Mouse (Mus musculus): ENCODE data around the gene Kat7. TPM values are rescaled to one million over a fixed set of nuclear protein-coding genes. Genes with fewer than 3 reads are reported as not detected.

Gene Kat7
- 60.0 and 62.7 TPM in 2 replicates for polyA plus RNA-seq (2015; fragmentation: Nextera tagmentation; extraction: Ambion mirVana)

- peak; percentile 96 for ATAC-seq (ENCODE audit: insufficient number of reproducible peaks, low FRiP score, low TSS enrichment, low read depth)
Measured at GRCm38 (mm10) chr11:95310007-95310647, at the start of gene Kat7. Kat7 (minus strand) TSS chr11:95310246.

DNA sequence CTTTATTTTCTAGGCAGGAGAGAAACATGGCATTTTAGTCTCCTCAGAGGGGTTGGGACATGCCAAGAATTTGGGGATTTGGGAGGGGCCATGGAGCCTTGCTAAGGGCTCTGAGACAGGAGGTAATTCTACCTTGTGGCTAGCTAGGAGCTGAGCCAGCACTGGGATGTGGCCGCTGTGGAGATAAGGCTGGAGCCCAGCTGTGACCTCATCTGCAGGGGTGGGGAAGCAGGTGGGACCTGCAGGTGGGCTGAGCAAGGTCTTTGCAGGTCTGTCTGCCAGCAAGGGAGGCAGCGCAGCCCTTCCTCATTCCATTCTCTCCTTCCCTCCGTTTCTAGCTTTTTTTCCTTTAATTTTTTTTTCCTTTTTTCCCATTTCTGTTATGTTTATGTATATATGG is 48.2 kb upstream of the Kat7 start:
- no peak overlapping the region for H3K27ac ChIP-seq
- 41% methylated on average over 3 of the region's 3 CpGs for WGBS
- no peaks in the 10 kb centered on the region for H3K27me3 ChIP-seq
- no peak overlapping the region for H3K4me3 ChIP-seq
- no peak overlapping the region for H3K9ac ChIP-seq
- peaks cover 7% of the 10 kb centered on the region; the same call in 1 of the 2 replicates for H3K36me3 ChIP-seq
- no peaks in the 10 kb centered on the region for H3K9me3 ChIP-seq
- ATAC-seq (ENCODE audit: insufficient number of reproducible peaks, low FRiP score, low TSS enrichment, low read depth), result no peak
- peaks cover 32% of the 10 kb centered on the region for H3K4me1 ChIP-seq
- H3K4me2 ChIP-seq, result no peak overlapping the region

More at GRCm38 (mm10) chr11:95310007-95310647, at the start of gene Kat7:
- H3K27ac ChIP-seq, result peak within 1 kb of the TSS; percentile 98
- no peaks in the 10 kb centered on the region for H3K27me3 ChIP-seq
- peaks cover 24% of the 10 kb centered on the region for H3K4me1 ChIP-seq
- peak within 1 kb of the TSS; percentile 61 for H3K4me2 ChIP-seq
- peak within 1 kb of the TSS; percentile 99 for H3K4me3 ChIP-seq
- under 1% methylated on average over 42 of the region's 42 CpGs for WGBS
- H3K9me3 ChIP-seq, result no peaks in the 10 kb centered on the region
- H3K36me3 ChIP-seq, result peaks cover 14% of the 10 kb centered on the region
- peak within 1 kb of the TSS; percentile 99 for H3K9ac ChIP-seq

DNA sequence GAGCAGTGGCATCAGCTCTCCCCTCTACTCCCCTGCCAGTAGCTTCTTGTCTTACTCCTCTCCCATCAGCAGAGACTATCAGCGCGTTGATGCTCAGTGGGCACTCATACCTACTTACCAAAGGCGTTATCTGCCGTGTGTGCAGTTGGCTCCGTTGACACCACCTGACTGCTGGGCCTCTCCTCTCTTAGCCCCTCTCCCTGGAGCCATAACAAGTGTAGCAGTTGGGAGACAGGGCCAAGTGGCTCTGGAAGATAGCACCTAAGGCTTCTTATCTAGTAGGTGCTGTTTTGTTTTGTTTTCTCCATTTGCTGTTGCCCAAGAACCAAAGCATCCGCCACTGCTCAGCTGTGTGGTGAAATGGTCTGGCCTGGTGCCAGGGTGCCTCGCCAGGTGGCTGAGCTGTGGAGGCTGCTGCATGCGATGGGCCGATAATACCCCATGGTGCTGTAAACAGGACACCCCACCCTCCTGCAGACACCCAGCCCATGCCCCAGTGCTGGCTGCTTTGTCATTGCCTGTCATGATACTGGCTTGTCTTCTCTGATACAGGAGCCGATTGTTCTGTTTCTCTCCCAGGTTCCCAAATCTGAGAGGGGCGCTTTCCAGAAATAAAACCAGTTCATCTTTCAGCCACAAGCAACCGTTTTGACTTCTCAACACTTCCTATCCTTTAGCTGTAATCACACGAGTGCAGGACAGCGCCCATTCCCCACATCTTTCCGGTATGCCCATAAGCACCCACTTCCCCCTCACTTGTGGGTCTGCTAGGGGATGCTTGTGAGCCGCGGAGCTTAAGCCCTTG is 46.6 kb upstream of the Kat7 start:
- no peak overlapping the region for H3K4me2 ChIP-seq
- ATAC-seq (ENCODE audit: insufficient number of reproducible peaks, low FRiP score, low TSS enrichment, low read depth), result 0 out of 2 replicates have a peak, but pooled peaks have one; percentile 30
- WGBS, result 68% methylated on average over 17 of the region's 17 CpGs
- peaks cover 32% of the 10 kb centered on the region for H3K4me1 ChIP-seq
- no peaks in the 10 kb centered on the region for H3K9me3 ChIP-seq
- H3K4me3 ChIP-seq, result no peak overlapping the region
- H3K27ac ChIP-seq, result no peak overlapping the region
- H3K27me3 ChIP-seq, result no peaks in the 10 kb centered on the region
- no peak overlapping the region for H3K9ac ChIP-seq
- H3K36me3 ChIP-seq, result peaks cover 8% of the 10 kb centered on the region; the same call in 1 of the 2 replicates

GRCm38 (mm10) chr11:95356039-95356438 is 46.0 kb upstream of the Kat7 start:
- peaks cover 14% of the 10 kb centered on the region; the same call in 1 of the 2 replicates for H3K36me3 ChIP-seq
- 88% methylated on average over 7 of the region's 7 CpGs for WGBS
- peaks cover 32% of the 10 kb centered on the region for H3K4me1 ChIP-seq
- no peaks in the 10 kb centered on the region for H3K9me3 ChIP-seq
- no peaks in the 10 kb centered on the region for H3K27me3 ChIP-seq
- H3K9ac ChIP-seq, result no peak overlapping the region
- H3K27ac ChIP-seq, result no peak overlapping the region
- H3K4me2 ChIP-seq, result no peak overlapping the region
- H3K4me3 ChIP-seq, result no peak overlapping the region
- ATAC-seq (ENCODE audit: insufficient number of reproducible peaks, low FRiP score, low TSS enrichment, low read depth), result no peak

DNA sequence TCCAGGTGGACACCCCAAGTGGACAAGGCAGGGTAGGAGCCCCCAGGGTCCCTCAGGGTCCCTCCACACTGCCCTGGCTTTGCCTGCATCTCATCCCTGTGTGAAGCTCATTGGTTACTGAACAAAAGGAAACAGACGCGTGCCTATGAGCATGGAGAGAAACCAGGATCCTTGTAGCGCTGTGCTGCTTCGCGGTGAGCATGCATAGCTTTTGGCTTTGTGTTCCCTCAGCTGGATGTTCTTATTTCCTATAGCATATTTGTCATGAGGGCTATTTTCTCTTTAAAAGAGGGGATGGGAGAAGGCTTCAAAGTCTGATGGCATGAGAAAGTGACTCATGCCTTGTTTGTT is 45.6 kb upstream of the Kat7 start:
- Histone ChIP-seq H3K9ac (no peak overlapping the region), H3K4me2 (no peak overlapping the region), H3K27ac (no peak overlapping the region), H3K27me3 (no peaks in the 10 kb centered on the region), H3K4me3 (no peak overlapping the region), H3K4me1 (peaks cover 36% of the 10 kb centered on the region), H3K9me3 (no peaks in the 10 kb centered on the region), H3K36me3 (peaks cover 14% of the 10 kb centered on the region; the same call in 1 of the 2 replicates)
- ATAC-seq (ENCODE audit: insufficient number of reproducible peaks, low FRiP score, low TSS enrichment, low read depth), result no peak
- WGBS, result 92% methylated on average over 5 of the region's 5 CpGs

GRCm38 (mm10) chr11:95354945-95355660 is 45.1 kb upstream of the Kat7 start:
- Histone ChIP-seq H3K27me3 (no peaks in the 10 kb centered on the region), H3K27ac (no peak overlapping the region), H3K9ac (no peak overlapping the region), H3K4me1 (peaks cover 41% of the 10 kb centered on the region), H3K4me3 (no peak overlapping the region), H3K36me3 (peaks cover 13% of the 10 kb centered on the region; the same call in 1 of the 2 replicates), H3K4me2 (no peak overlapping the region), H3K9me3 (no peaks in the 10 kb centered on the region)
- ATAC-seq (ENCODE audit: insufficient number of reproducible peaks, low FRiP score, low TSS enrichment, low read depth), result no peak
- 81% methylated on average over 12 of the region's 12 CpGs for WGBS

GRCm38 (mm10) chr11:95354228-95354944 is 44.3 kb upstream of the Kat7 start:
- Histone ChIP-seq H3K4me3 (no peak overlapping the region), H3K27me3 (no peaks in the 10 kb centered on the region), H3K9me3 (no peaks in the 10 kb centered on the region), H3K4me1 (peaks cover 41% of the 10 kb centered on the region), H3K27ac (no peak overlapping the region), H3K9ac (no peak overlapping the region), H3K4me2 (no peak overlapping the region), H3K36me3 (peaks cover 7% of the 10 kb centered on the region; the same call in 1 of the 2 replicates)
- 81% methylated on average over 14 of the region's 14 CpGs for WGBS
- ATAC-seq (ENCODE audit: insufficient number of reproducible peaks, low FRiP score, low TSS enrichment, low read depth), result no peak

DNA sequence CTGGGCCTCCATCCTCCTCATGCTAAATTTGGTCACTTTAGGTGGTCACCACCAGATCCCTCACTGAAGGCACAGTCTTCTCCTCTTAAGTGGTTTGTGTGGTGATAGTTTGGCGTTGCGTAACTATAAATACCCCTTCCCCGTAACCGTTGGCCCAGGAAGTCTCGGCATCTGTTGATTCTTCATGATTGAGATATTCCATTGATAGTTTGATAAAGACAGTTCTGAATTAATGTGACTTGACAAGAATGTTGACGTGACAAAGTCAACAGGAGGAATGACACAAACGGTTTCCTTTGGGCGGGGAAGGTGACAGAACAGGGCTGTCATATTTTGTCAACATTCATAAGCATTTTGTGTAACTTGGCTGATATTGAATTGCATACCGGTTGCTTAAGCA is 43.2 kb upstream of the Kat7 start:
- WGBS, result 87% methylated on average over 9 of the region's 9 CpGs
- Histone ChIP-seq H3K27ac (no peak overlapping the region), H3K4me2 (no peak overlapping the region), H3K4me3 (no peak overlapping the region), H3K9me3 (no peaks in the 10 kb centered on the region), H3K36me3 (peaks cover 14% of the 10 kb centered on the region), H3K4me1 (peaks cover 31% of the 10 kb centered on the region), H3K9ac (no peak overlapping the region), H3K27me3 (no peaks in the 10 kb centered on the region)
- no peak for ATAC-seq (ENCODE audit: insufficient number of reproducible peaks, low FRiP score, low TSS enrichment, low read depth)

DNA sequence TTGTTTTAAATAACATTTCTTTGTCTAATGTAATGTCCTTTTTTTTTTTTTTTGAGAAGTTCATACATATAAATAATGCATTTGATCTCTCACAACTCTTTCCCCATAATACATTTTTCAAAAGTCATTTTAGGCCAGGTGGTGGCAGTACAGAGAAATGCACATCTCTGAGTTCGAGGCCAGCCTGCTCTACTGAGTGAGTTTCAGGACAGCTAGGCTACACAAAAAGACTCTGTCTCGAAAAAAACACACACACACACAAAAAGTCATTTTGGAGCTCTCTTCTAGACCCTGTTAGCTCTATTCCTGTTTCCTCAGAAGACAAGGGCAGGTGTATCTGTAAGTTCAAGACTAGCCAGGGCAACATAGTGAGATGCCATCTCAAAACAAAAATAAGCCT is 42.6 kb upstream of the Kat7 start:
- no peak for ATAC-seq (ENCODE audit: insufficient number of reproducible peaks, low FRiP score, low TSS enrichment, low read depth)
- H3K4me1 ChIP-seq, result peaks cover 26% of the 10 kb centered on the region

GRCm38 (mm10) chr11:95350960-95351359 is 40.9 kb upstream of the Kat7 start:
- Histone ChIP-seq H3K4me1 (peaks cover 14% of the 10 kb centered on the region), H3K27me3 (no peaks in the 10 kb centered on the region), H3K27ac (no peak overlapping the region), H3K4me2 (no peak overlapping the region), H3K4me3 (no peak overlapping the region), H3K9me3 (no peaks in the 10 kb centered on the region), H3K9ac (no peak overlapping the region), H3K36me3 (peaks cover 30% of the 10 kb centered on the region)
- 91% methylated on average over 3 of the region's 3 CpGs for WGBS
- no peak for ATAC-seq (ENCODE audit: insufficient number of reproducible peaks, low FRiP score, low TSS enrichment, low read depth)

More for the DNA sequence above, 42.6 kb upstream of the Kat7 start:
- Histone ChIP-seq H3K27ac (no peak overlapping the region), H3K27me3 (no peaks in the 10 kb centered on the region), H3K36me3 (peaks cover 18% of the 10 kb centered on the region), H3K9ac (no peak overlapping the region), H3K4me3 (no peak overlapping the region), H3K4me2 (no peak overlapping the region), H3K9me3 (no peaks in the 10 kb centered on the region)
- WGBS, result 89% methylated on average over 2 of the region's 2 CpGs

GRCm38 (mm10) chr11:95350289-95350688 is 40.2 kb upstream of the Kat7 start:
- peaks cover 15% of the 10 kb centered on the region for H3K4me1 ChIP-seq
- no peak overlapping the region for H3K4me2 ChIP-seq
- peaks cover 30% of the 10 kb centered on the region for H3K36me3 ChIP-seq
- H3K9ac ChIP-seq, result no peak overlapping the region
- WGBS, result 44% methylated on average over 6 of the region's 6 CpGs
- no peaks in the 10 kb centered on the region for H3K9me3 ChIP-seq
- H3K27ac ChIP-seq, result no peak overlapping the region
- ATAC-seq (ENCODE audit: insufficient number of reproducible peaks, low FRiP score, low TSS enrichment, low read depth), result no peak
- H3K27me3 ChIP-seq, result no peaks in the 10 kb centered on the region
- no peak overlapping the region for H3K4me3 ChIP-seq

Measured in limb, embryonic 15.5 days (tissue).